Mouse (Mus musculus) fat pad, adult 2 months (tissue): ENCODE data around the gene Apbb2.

Source experiments
- DNase-seq: peaks from one replicate; pipeline ENCODE4 v3.0.0-alpha.2; 2011; ENCODE audit warnings: low read depth, low spot score; ENCODE audit errors: extremely low read depth

The Apbb2 gene

DNA sequence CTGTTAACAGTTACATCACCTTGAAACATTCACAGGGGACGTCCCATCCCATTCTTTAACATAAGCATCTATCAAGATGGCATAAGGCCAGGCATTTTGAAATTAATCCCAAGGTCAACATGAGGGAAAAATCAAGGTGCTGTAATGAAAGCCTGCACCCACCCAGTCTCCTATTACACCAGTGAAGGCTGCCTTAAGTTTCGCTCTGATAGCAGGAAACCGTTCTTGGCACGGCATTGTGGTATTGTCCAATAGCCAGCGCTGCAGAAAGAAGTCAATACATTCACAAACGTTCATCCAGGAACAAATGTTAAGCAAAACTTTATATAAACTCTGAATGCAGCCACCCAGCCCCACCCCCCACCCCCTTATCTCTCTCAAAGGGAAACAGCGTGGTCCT, 15.4 kb downstream of the Apbb2 start:
- no peak for DNase-seq

DNA sequence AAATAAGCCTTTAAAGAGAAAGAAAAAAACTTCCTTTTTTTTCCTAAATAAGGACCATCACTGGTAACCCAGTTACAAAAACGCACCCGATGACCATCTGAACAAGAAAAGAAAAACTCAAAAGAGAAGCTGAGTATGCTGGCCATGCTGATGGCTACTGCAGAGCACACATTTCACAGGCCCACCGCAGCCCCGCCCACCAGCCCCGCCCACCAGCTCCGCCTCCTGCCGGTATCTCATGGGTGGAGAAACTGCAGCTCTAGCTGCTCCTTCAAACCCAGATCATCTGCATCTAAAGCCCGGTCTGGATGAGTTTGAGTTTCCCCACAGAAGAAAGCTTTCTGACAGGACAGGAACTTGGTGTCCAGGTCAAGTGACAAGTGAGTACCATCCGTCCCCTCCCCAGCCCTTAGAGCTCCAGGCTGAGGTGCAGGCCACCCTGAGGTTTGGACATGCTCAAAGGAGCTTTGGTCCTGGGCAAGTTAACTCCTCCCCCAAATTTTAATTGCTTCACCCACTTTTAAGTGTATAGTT, 16.2 kb downstream of the Apbb2 start:
- no peak for DNase-seq

DNA sequence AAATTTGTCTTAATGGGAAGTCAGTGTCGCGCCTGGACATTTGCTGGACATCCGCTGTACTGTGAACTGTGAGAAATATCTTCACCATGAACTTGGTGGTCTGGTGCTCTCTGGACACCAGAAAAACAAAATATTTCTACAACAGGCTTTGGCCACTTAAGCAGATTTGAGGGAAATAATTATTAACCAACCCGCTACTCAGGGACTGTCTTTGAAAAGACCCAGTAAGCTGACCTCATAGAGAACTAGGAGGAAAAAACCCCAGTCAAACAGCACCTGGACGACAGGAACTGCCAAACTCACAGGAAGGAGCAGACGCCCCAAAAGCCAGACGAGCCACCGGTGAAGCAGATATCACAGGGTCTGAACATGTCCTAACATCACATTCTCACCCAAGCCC, 18.2 kb downstream of the Apbb2 start:
- DNase-seq: no peak

DNA sequence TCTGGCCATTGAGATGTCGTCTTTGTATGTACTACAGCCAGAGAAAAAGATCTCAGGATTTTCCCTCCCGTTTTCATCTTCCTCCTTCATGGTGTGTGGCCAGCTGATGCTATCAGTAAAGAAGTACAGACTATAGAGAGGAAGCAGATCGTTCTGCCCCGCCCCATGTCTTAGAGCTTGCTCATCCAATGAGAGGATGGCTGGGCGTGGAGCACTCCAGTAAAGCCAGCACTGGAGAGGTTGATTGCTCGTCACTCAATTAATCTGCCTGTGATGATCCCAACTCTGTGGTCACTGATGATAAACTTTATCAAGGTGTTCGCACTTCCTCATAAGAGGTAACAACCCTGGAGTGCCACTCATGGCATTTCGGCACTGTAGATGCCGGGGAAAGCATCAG, 18.7 kb downstream of the Apbb2 start:
- no peak for DNase-seq

DNA sequence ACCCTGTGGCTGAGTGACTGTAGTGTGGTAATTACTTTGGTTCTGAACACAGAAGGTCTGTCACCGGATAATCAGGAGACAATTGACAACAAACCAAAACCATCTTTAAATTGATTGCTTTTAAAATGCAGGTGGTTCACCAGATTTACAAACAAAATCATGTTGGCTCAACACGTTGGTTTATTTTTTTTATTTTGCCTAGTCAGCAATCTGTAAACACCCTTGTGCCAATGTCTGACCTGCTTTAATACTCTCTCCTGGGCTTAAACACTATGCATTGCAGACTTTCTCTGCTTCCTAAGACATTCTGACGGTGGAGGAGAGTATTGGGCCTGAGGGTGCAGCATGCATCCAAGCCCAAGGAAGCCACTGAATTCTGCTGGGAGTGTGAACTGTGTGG, 22.3 kb downstream of the Apbb2 start:
- no peak for DNase-seq

DNA sequence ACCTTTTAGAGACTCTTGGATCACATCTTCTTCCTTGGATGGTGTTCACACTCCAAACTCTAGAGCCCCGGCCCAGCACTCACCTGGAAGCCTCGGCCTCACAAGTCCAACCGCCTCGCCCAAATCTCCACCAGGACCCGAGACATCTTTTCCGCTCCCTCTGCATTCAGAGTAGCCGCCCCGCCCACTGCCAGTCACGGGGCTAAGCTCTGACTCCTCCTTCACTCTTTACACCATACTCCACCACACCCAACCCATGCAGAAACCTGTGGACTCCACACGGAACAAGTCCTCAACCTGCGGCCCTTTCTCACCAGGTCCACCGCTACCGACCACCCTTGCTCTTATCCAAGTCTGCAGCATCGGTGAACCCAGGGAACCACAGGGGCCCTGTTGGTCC, 23.7 kb downstream of the Apbb2 start:
- no peak for DNase-seq

DNA sequence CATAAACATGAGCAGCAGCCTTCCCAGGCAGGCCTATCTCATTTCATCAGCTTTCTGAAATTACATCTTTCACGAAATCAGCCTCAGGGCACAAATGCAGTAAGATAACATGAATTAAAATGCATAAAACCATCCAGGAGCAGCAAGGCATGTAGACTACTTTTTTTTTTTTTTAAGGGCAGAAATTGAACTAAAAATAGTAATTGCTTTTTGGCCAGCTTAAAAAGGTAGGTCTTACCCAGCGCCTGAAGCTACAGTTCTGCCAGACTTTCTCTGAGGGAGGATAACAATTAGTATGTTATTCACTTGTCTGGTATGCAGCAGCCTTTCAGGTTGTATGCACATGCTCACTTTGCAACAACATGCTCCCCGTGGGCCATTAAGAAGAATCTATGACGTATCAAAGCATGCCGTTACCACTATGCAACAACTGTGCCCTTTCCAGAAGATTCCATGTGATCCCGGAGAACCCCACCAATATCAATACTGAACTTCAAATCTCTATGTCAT, 32.3 kb downstream of the Apbb2 start:
- DNase-seq: no peak

DNA sequence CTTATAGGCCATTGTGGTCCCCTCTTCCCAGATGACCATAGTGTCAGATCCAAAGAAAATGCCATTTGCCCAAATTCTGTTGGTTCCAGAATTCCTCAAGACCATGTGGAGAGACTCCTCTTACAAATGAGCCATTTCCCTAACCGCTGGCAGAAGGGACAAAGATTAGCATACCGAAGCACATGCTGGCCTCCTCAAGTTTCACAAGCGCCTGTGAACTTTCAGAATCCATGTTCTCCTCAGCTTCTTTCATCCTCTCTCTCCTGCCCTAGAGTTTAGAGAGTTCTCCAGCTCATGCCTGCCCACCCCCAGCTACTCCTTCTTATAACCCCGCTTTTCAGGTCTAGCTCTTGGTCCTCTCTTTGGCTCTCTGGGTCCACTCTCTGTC, 35.6 kb downstream of the Apbb2 start:
- DNase-seq: no peak

DNA sequence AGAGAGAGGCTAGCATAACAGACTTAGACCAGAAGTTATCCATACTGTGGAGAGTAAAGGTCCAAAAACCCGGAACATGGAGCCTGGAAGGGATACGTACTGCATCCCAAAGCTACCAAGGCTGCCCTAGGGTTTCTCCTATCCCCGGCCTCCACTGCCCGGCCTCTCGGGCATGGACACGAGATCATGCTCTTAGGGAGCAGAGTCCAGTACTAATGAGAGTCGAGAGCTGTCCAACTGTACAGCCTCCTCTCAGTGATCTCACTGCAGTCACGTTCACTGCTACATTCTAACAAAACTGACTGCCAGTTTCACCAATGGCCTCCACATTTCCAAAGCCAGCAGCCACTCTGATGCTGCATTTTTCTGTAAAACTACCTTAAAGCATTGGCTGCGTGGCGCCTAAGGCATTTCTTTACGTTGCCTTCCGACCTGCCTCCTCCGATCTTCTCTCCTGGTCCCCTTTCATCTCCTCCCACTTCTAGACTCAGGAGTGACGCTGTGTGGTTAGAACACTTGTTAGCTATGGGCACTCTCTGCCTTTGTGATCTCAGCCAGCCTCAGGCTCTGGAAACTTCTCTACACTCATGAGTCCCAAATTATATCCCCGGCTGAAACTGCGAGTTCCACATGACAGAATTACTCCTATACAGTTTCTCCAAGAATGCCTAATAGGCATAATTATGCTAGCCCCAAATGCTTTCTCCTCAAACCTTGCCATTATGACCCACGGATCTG, 36.1 kb downstream of the Apbb2 start:
- no peak for DNase-seq

DNA sequence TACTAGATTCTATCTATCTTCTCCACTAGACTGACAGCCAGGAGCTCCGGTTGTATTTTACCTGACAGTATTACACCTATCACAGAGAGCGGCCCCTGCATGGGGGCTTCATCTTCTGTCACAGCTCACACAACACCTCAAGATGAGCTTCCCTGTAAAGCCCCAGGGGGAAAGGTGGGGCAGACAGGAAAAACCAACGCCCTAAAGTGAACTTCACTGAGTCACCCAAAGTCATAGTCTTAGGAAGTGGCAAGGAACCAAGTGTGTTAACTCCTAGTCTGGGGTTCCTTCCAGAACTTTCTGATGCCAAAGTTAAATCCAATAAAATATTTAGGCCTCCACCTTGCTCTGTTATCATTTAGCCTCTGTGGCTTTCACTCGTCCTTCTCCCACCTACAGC, 39.5 kb downstream of the Apbb2 start:
- DNase-seq: no peak

DNA sequence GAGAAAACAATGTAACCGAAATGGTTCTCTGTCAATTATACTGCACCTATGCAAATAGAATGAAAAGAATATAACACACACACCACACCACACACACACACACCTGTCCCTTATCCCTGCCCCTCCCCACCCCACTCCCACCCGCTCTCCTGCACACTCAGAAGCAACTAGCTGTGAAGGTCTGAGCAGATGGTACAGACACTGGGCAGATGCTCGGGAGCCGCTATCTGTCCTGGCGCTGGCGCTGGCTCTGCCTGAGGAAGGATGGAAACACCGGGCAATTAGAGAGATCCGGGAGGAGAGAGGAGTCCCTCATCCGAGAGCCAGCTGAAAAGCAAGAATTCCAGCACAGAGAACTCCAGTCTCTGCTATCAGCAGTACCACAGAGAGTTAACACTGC, 42.3 kb downstream of the Apbb2 start:
- no peak for DNase-seq

DNA sequence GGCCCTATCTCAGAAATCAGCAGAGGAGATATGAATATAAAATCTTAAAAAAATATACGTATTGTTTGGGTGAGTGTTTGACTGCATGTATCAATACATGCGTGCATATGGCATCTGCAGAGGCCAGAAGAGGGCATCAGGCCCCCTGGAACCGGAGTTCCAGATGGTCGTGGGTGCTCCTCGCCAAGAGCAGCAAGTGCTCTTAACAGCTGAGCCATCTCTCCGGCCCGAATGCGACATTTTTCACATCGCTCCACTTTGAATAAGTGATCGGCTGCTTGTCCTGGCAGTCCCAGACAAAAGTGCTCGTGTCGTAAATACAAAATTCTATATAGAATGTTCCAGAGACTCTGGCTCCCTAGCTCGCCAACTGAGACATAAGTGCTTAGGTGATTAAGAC, 43.4 kb downstream of the Apbb2 start:
- no peak for DNase-seq

DNA sequence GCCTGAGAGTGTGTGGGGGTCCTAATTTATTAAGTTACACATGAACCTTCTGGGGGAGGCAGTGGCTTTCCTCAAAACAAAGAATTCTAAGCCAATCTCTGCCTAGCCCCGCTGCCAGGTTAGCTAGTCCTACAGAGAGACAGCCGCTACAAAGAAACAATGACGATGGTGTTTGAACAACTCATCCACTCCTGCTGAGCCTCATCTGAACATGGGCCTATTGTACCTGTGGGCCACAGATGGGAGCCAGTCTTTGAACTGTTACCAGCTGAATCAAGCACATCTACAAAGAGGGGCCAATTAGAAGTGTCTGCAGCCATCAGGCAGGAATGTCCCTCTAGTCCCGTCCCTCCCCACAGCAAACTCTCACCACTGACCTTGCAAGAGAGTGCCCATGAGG, 45.3 kb downstream of the Apbb2 start:
- DNase-seq: no peak

DNA sequence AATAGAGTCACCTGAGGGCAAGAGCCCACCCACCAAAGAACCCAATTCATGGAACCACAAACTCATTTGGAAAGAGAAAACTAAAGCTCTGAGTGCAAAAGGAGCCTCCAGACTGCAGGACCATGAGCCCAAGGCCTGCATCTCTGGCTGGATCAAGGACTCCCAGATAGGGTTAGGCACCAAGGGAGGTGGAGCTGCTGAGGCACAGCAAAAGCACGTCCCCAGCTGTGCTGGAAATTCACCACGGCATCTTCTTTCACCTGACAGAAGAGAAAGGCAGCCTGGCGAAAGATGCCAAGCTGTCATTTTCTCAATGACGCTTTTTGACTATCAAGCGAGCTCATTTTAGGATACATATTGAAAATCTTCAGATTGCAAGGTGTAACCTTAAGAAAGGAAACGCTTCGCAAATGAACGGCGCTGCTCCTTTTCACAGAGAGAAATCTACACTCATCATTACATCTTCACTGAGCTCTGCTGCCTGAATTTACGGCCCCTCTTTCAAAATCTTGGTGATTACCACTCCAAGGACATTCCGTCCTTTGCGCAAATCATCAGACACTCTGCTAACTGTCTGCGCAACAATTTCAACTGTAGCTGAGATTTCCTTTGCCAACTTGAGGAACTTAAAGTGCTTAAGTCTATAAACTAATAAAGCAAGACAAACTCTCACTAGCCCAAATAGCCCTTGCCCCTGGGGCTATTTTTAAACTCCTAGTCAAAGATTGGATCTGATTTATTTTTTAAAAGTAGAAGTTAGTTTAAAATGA, 46.3 kb downstream of the Apbb2 start:
- peak; percentile 97 for DNase-seq

DNA sequence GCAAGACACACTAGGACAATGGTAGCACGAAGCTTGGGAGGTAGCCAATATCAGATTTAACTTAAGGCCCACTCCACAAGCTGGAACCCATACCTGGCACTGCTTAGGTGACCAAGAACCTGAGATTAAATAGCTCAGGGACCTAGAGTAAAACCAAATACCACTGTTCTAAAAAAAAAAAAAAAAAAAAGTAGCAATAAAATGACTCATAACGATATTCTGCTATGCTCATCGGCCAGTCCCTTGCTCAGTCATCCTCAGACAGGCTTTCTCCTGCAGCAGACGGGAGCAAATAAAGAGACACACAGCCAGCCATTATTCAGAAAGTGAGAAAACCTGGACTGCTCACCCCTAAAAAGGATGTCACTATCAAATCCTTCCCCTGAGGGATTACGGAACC, 47.9 kb downstream of the Apbb2 start:
- DNase-seq: no peak

DNA sequence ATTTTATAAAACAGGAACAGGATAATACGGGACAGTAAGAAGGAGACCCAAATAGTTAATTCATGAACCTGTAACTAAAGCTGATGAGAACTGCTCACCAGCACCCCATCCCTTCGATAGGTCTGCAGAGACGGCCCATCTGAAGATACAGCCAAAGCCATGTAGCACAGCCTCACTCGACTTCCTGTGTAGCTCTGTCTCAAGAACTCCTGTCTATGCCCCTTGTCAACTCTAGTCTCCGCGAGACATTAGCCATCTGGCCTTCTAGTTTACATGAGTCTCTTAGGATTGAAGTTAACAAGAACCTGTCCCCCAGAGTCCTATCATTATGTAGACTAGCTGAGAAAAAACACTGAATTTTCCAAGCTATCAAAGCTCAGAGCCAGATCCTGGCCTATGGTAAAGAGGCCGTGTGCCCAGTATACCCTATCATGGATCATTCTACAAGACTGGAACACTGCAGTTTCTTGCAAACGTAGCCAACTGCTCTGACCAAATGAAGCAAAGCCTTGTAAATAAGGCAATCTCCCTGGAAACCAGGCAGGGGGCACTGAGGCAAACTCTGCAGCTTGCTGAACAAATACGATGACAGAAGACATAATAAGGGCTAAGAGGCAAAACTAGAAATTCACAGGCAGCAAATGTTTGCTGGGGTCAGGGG, 49.3 kb downstream of the Apbb2 start:
- no peak for DNase-seq

DNA sequence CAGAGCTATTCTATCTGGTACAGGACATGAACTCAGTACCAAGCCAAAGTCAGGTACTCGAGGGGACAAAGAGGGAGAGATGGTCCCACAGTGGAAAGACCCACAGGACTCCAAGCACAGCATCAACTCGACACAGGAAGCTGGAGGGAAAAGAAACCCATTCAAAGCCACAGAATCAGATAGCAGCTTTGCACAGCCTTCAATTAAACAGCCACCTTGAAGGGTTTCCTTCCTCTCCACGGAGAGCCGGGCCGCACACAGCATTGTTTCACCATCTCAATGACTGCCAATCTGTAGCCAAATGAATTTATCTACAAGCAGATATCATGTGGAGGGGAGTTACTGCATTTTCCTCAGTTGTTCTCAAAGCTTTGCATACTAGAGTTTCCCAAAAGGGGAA, 50.6 kb downstream of the Apbb2 start:
- no peak for DNase-seq

DNA sequence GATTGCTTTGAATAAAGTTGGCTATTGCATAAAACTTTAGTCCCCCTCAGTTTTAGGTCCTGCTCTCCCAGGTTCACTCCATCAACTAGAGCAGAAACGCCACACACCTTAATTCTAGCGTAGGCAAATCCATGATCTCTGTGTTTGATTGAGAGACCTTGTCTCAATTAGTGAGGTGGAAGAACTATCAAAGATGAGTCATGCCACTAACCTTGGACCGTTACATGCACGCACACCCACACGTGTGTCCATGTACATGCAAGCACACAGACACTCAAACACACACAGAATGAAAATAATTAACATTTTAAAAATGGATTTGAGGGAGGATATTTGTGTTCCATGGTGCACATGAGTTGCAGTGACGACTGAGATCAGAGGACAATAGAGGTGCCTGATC, 51.2 kb downstream of the Apbb2 start:
- DNase-seq: no peak

DNA sequence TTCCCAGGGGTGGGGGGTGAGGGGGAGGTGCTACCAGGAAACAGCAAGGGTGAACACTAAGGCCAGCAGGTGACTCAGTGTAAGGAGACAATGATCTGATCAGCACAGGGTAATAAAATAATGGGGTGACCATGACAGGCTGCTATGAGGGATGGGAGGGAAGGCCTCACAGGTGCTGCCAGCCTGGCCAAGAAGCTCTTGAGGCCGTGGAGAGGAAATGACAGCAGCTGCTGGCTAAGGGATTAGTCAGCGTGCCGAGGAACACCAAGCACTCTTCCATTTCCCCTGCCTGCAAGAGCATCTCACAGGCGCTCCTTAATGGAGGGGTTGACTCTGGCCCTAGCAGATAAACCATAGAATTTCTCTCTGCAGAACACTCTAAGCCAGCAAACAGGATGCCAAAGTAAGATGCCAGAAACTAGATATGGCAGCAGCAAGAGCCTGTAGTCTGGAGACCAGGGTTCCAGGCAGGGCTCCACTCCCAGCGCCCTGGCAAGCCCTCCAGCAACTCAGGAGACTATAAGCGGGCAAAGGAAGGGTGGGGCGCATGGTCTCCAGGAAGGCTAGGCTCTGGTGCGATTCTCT, 58.9 kb downstream of the Apbb2 start:
- DNase-seq: no peak

DNA sequence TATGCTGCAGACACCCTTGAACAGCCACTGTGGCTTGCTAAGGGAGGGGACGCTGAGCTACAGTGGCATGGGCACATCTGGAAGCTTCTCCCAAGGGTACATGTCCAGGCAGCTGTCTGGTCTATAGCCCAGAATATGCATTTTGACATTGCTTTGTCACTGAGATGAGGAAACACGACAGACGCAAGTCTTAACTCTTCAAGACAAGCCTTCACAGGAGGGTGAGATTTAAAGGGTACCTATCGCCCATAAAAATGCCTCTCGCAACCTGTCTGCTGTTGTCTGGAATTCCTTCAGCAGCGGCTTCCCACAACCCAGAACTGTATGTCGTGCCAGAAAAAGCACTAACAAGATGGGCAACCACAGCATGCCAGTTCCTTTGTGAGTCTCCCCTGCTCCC, 60.5 kb downstream of the Apbb2 start:
- DNase-seq: peak; percentile 86

DNA sequence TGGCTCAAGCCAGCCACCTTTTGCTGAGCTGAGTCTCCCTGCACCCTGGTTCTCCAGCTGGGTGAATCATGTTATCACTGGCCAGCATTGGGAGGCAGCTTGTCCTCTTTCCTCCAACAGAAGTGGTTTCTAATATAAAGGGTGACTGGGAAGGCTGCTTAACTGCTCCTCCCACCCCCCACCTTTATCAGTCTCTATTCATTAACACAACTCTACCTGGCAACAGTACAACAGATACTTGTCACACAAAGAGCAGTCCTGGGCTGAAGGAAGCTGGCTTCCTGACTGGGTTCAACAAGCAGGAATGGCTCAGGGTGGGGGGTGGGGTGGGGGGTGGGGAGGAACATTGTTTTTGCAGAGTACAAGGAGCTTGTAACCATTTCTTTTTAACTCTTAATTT, 64.7 kb downstream of the Apbb2 start:
- no peak for DNase-seq
